Mouse (Mus musculus): ENCODE measurements at regions not wholly inside any gene's neighbourhood (a gene's known extent, or its start where the extent isn't known, plus 50 kb on each side); places are given as distances from the start of the nearest gene placed in this dataset.
A peak's percentile ranks its signal among the peaks of the same experiment; 100 is the strongest.

DNA sequence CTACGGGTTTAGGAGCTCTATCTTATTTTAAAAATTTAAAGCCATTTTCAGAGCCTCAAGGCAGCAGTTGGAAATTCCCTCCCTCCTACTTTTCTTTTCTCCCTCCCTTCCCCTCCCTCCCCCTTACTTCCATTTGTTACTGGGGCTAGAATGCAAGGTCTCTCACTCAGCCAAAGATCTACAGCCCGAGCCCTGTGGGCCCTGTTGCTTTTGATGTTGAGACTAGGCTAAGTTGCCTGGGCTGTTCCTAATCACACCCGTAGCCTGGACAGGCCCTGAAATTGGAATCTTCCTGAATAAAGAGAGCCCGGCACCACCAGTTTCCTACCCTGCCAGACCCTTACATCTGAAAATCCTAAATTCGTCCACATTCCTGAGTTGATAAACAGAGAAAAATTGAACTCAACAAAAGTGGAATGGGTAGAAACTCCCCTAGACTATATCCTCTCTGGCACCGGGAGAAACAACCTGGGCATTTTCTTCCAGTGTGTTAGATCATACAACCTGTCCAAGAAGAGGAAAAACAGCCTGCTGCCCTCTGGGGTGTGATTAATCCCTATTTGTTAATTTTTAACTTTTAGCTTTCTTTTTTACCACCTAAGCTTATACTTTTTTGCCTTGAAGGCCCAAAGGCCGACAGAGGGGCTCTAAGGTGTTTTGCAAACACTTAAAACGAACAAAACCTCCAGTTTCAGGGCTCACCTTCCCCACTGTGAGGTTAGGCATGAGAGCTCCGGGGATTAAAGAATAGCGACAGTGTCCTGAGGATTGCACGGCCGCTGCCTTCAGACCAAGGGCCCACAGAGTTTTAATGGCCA, 98.7 kb upstream of the Stx16 start:
- Histone ChIP-seq H3K27me3 (no peaks in the 10 kb centered on the region), H3K4me3 (replicated peaks) (no peak overlapping the region), H3K36me3 (no peaks in the 10 kb centered on the region), H3K9me3 (peaks cover 25% of the 10 kb centered on the region), H3K4me2 (no peak overlapping the region), H3K4me1 (replicated peaks) (peaks cover 27% of the 10 kb centered on the region), H3K27ac (peak overlapping the region; percentile 69), H3K9ac (replicated peaks) (no peak overlapping the region)
- WGBS, result 9% methylated on average over 12 of the region's 12 CpGs
- peak; percentile 22; the same call in 1 of the 2 replicates for ATAC-seq (ENCODE audit: insufficient number of reproducible peaks, insufficient read depth, low FRiP score, low TSS enrichment, low read depth)

DNA sequence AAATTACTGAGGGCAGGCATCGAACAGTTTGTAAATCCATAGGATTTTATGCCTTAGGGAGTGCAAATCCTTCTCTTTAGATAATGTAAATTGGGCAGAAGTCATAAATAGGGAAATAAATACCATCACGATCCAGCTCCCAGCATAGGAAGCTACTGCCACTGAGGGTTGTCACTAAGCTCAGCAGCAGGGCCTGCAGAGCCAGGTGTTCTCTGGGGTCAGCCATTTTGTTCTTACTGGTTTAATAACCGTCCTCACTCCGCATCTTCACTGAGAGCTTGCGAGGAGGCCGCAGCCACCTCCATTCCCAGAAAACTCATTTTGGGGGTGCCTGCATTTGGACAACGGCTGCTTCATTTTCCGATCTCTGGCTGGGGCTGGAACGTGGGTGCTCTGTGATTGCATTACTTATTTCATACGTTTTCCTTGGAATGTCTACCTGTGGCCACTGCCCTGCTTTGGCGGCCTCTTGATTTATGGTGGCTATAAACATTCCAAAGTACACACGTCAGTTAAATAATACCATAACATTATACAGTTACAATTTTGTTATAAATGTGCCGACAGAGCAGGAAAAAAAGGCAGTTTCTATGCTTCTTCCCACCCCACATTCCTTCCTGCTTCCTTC, 97.9 kb upstream of the Stx16 start:
- no peak overlapping the region for H3K4me2 ChIP-seq
- WGBS, result 36% methylated on average over 13 of the region's 13 CpGs
- H3K4me1 ChIP-seq (replicated peaks), result peaks cover 27% of the 10 kb centered on the region
- no peak overlapping the region for H3K4me3 ChIP-seq (replicated peaks)
- H3K27me3 ChIP-seq, result no peaks in the 10 kb centered on the region
- ATAC-seq (ENCODE audit: insufficient number of reproducible peaks, insufficient read depth, low FRiP score, low TSS enrichment, low read depth), result no peak
- peaks cover 18% of the 10 kb centered on the region for H3K9me3 ChIP-seq
- H3K36me3 ChIP-seq, result no peaks in the 10 kb centered on the region
- no peak overlapping the region for H3K9ac ChIP-seq (replicated peaks)
- H3K27ac ChIP-seq, result peak overlapping the region; percentile 69

DNA sequence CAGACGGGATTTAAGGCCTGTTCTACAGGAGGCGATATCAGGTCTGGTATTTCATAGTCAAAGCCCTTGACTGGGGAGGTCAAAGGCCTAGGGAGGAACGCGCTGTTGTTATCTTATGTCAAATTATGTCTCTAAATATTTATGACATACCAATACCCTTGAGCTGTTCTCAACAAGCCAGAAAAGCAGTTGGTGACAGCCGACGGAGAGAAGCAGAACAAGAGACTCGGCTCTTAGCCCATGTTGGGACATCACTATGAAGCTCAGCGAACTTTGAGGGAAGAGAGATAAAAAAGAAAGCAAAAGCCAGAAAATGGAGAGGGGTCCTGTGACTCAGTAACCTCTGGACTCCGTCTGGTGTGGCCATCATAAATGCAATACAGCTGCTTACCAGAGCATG, 95.1 kb upstream of the Stx16 start:
- Histone ChIP-seq H3K4me2 (no peak overlapping the region), H3K36me3 (no peaks in the 10 kb centered on the region), H3K4me1 (replicated peaks) (peaks cover 27% of the 10 kb centered on the region), H3K9me3 (no peaks in the 10 kb centered on the region), H3K4me3 (replicated peaks) (no peak overlapping the region), H3K27me3 (no peaks in the 10 kb centered on the region), H3K27ac (no peak overlapping the region), H3K9ac (replicated peaks) (no peak overlapping the region)
- WGBS, result 88% methylated on average over 9 of the region's 9 CpGs
- no peak for ATAC-seq (ENCODE audit: insufficient number of reproducible peaks, insufficient read depth, low FRiP score, low TSS enrichment, low read depth)

DNA sequence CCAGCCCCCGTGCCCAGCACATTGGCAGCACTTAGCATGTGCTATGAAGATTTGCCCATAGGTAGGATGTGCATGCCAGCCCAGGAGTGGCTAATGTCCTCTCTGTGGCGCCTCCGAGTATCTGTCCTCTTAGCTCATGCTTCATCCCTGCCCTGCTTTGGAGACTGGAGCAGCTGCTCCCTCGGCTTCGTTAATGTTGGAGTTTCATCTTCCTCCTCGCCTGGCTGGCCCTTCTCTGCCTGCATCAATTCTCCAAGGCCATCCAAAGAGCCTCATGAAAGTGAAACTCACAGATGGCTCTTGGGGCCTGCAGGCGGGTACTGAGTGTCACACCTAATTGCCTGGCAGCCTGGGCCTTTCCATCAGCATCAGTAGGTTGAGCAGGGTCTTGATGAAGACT, 88.6 kb upstream of the Stx16 start:
- no peak overlapping the region for H3K4me3 ChIP-seq (replicated peaks)
- ATAC-seq (ENCODE audit: insufficient number of reproducible peaks, insufficient read depth, low FRiP score, low TSS enrichment, low read depth), result no peak
- no peak overlapping the region for H3K4me2 ChIP-seq
- no peak overlapping the region for H3K9ac ChIP-seq (replicated peaks)
- no peak overlapping the region for H3K27ac ChIP-seq
- no peaks in the 10 kb centered on the region for H3K36me3 ChIP-seq
- 88% methylated on average over 7 of the region's 7 CpGs for WGBS
- peaks cover 13% of the 10 kb centered on the region for H3K4me1 ChIP-seq (replicated peaks)
- H3K27me3 ChIP-seq, result no peaks in the 10 kb centered on the region
- H3K9me3 ChIP-seq, result no peaks in the 10 kb centered on the region

DNA sequence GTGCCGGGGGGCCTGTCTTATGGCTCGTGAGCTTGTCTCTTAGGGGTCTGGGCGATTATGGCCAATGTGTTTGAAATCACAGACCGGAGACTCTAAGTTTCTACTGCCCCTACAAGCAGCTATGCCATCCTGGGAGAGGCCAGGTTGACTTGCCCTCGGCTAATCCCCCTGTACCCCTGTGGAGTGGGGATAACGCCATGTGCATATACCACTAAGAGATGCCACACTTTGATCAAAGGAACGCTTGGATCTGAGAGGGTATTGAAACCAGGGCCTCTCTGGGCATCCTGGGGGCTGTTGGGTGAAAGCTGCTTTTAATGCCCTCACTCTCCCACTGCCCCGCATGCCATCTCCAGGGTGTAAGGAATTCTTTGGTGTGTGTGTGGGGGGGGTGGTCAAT, 88.2 kb upstream of the Stx16 start:
- Histone ChIP-seq H3K36me3 (no peaks in the 10 kb centered on the region), H3K27me3 (no peaks in the 10 kb centered on the region), H3K9me3 (no peaks in the 10 kb centered on the region), H3K27ac (no peak overlapping the region), H3K4me3 (replicated peaks) (no peak overlapping the region), H3K9ac (replicated peaks) (no peak overlapping the region), H3K4me2 (no peak overlapping the region), H3K4me1 (replicated peaks) (peaks cover 13% of the 10 kb centered on the region)
- WGBS, result 83% methylated on average over 8 of the region's 8 CpGs
- ATAC-seq (ENCODE audit: insufficient number of reproducible peaks, insufficient read depth, low FRiP score, low TSS enrichment, low read depth), result no peak

DNA sequence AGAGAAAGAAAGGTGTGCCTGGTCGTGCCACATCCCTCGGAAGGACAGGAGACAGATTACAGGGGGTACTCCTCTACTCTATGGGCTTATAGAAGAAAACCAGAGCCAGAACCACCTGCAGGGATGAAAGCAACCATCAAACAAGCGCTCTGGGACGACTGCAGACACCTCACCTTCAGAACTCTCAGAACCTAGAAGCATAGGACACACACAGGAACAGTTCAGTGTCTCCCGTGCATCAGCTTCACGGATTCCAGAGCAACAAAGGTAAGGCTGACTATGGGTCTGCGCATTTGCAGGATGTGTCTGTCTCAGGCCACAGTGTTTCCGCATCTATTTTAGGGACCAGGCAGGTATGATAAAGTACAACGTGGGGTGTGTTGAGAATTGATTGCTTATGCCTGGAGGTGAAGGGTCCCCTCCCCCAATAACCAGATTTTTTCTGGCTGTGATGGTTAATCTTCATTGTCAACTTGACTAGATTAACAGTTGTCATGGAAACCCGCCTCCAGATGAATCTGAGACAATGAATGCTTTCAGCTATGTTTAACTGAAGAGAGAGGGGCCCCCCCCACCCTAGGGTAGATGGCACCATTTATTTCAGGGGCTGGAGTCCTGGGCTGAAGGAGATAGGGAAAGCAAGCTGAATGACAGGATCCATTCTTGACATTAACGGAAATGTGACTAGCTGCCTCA, 87.3 kb upstream of the Stx16 start:
- Histone ChIP-seq H3K9ac (replicated peaks) (no peak overlapping the region), H3K4me3 (replicated peaks) (no peak overlapping the region), H3K27ac (no peak overlapping the region), H3K9me3 (no peaks in the 10 kb centered on the region), H3K27me3 (no peaks in the 10 kb centered on the region), H3K36me3 (no peaks in the 10 kb centered on the region), H3K4me2 (no peak overlapping the region), H3K4me1 (replicated peaks) (peaks cover 20% of the 10 kb centered on the region)
- WGBS, result 80% methylated on average over 11 of the region's 11 CpGs
- ATAC-seq (ENCODE audit: insufficient number of reproducible peaks, insufficient read depth, low FRiP score, low TSS enrichment, low read depth), result no peak

DNA sequence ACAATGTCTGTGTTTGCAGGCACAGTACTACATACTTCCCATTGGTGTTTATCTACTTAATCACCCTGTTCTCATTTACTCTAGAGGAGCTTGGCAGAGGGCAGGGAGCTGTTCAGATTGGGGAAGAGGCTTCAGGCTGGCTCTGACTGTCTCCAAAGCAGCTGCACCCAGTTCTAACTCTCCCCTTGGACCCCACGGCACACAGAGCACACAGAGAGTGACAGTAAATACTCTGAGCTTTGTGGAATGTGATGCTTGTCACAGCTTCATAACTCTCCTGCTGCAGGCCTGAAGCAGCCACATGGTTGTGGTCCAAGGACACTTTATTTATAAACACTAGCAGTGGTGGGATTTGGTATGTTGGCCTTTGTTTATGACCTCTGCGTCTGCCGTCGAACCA, 85.4 kb upstream of the Stx16 start:
- WGBS, result 75% methylated on average over 4 of the region's 4 CpGs
- no peak for ATAC-seq (ENCODE audit: insufficient number of reproducible peaks, insufficient read depth, low FRiP score, low TSS enrichment, low read depth)
- H3K9me3 ChIP-seq, result no peaks in the 10 kb centered on the region

DNA sequence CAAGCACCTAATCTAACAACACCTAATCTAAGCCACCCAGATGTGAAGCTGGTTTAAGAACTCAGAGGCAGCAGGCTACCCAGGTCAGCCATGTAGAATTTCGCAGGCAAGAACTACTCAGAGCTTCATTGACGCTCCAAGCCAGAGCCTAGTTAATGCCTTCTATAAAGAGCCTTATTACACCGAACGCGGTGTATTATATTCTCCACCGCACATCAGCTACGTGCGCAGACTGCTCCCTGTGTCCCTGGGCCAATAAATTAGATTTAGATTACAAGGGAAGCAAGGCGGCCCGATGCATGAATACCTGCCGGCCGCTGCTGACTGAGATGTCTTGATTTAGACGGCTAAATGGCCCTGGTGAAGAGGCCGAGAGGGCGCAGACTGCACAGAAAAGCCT, 84.7 kb upstream of the Stx16 start:
- Histone ChIP-seq H3K27me3 (no peaks in the 10 kb centered on the region), H3K9me3 (no peaks in the 10 kb centered on the region), H3K4me2 (no peak overlapping the region), H3K4me1 (replicated peaks) (peaks cover 33% of the 10 kb centered on the region), H3K36me3 (no peaks in the 10 kb centered on the region), H3K4me3 (replicated peaks) (no peak overlapping the region), H3K9ac (replicated peaks) (no peak overlapping the region), H3K27ac (no peak overlapping the region; the same call in 1 of the 2 replicates)
- no peak for ATAC-seq (ENCODE audit: insufficient number of reproducible peaks, insufficient read depth, low FRiP score, low TSS enrichment, low read depth)
- 75% methylated on average over 15 of the region's 15 CpGs for WGBS

More for the DNA sequence above, 85.4 kb upstream of the Stx16 start:
- Histone ChIP-seq H3K4me2 (no peak overlapping the region), H3K4me3 (replicated peaks) (no peak overlapping the region), H3K36me3 (no peaks in the 10 kb centered on the region), H3K27ac (no peak overlapping the region), H3K9ac (replicated peaks) (no peak overlapping the region), H3K4me1 (replicated peaks) (peaks cover 33% of the 10 kb centered on the region), H3K27me3 (no peaks in the 10 kb centered on the region)

DNA sequence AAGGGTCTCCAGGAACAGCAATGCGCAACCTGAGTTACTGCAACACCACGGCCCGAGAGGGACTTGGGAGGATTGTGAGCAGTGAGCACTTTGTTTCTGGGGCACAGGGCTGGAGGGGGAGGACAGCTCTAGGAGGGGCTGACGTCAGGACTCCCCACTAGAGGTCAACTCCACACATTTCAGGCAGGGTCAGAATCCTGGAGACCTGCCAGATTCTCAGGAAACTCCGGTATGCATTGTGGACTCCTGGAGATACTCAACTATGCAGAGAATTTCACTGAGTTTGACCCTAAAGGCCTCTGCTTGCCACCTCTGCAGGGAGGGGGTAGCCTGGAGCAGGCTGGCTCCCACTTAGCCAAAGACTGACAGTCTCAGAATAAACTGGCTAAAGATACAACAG, 84.1 kb upstream of the Stx16 start:
- H3K9ac ChIP-seq (replicated peaks), result no peak overlapping the region
- no peaks in the 10 kb centered on the region for H3K27me3 ChIP-seq
- no peaks in the 10 kb centered on the region for H3K9me3 ChIP-seq
- H3K36me3 ChIP-seq, result no peaks in the 10 kb centered on the region
- WGBS, result 35% methylated on average over 5 of the region's 5 CpGs
- no peak overlapping the region for H3K4me2 ChIP-seq
- H3K4me3 ChIP-seq (replicated peaks), result no peak overlapping the region
- no peak overlapping the region for H3K27ac ChIP-seq
- ATAC-seq (ENCODE audit: insufficient number of reproducible peaks, insufficient read depth, low FRiP score, low TSS enrichment, low read depth), result peak; percentile 48; the same call in 1 of the 2 replicates
- H3K4me1 ChIP-seq (replicated peaks), result peaks cover 33% of the 10 kb centered on the region

DNA sequence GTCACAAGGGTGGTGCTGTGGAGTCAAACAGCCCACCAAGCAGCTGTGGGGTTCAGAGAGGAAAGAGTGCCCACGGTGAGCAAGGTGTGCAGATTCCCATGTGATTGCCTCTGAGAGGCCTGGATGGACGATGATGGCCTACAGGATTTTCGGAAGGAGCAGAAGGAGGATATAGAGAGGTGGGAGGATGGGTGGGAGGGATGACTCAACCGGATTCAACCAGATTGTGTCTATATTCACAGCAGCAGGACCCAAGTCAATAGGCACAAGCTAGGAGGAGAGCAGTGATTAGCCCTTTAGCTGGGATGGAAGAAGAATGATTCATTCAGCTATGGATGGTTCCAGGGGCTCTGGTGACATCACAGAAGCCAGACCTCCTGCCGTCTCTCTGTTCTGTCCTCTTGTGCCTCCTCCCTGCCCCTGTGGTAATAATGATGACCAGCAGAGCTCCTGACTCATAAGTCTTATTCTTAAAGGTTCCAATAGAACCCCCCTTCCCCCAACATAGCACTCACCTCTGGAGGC, 82.6 kb upstream of the Stx16 start:
- 0 out of 2 replicates have a peak overlapping the region, but pooled peaks have one; percentile 29 for H3K27ac ChIP-seq
- ATAC-seq (ENCODE audit: insufficient number of reproducible peaks, insufficient read depth, low FRiP score, low TSS enrichment, low read depth), result no peak
- no peak overlapping the region for H3K9ac ChIP-seq (replicated peaks)
- 79% methylated on average over 5 of the region's 5 CpGs for WGBS
- peaks cover 33% of the 10 kb centered on the region for H3K4me1 ChIP-seq (replicated peaks)
- 0 out of 2 replicates have a peak, but pooled peaks cover 2% of the 10 kb centered on the region for H3K9me3 ChIP-seq
- H3K36me3 ChIP-seq, result no peaks in the 10 kb centered on the region
- H3K4me2 ChIP-seq, result no peak overlapping the region
- H3K4me3 ChIP-seq (replicated peaks), result no peak overlapping the region
- H3K27me3 ChIP-seq, result no peaks in the 10 kb centered on the region
